Mouse (Mus musculus): ENCODE data around the gene Aldh4a1. TPM values are rescaled to one million over a fixed set of nuclear protein-coding genes. Genes with fewer than 3 reads are reported as not detected.

The Aldh4a1 gene
- polyA plus RNA-seq, 1 experiment from 2014 or later: 31.9 TPM

- Histone ChIP-seq H3K4me3 (ENCODE audit: low read length) (no peak overlapping the region), H3K27me3 (replicated peaks; ENCODE audit: control insufficient read depth, insufficient read depth, low read length) (no peaks in the 10 kb centered on the region), H3K4me1 (ENCODE audit: control insufficient read depth, insufficient read depth, low read depth, low read length) (peaks cover 8% of the 10 kb centered on the region; the same call in 1 of the 2 replicates), H3K9ac (ENCODE audit: low read depth, low read length) (no peak overlapping the region), H3K9me3 (ENCODE audit: control insufficient read depth, low read length) (no peaks in the 10 kb centered on the region), H3K4me2 (ENCODE audit: low read length) (no peak overlapping the region), H3K36me3 (ENCODE audit: control insufficient read depth, insufficient read depth, low read length) (no peaks in the 10 kb centered on the region), H3K27ac (ENCODE audit: low read depth, low read length) (no peak overlapping the region)
- 86% methylated on average over 4 of the region's 4 CpGs for WGBS
- no peak for ATAC-seq
Measured at GRCm38 (mm10) chr4:139587370-139587769, 35.3 kb upstream of the Aldh4a1 start.

- Histone ChIP-seq H3K4me1 (ENCODE audit: control insufficient read depth, insufficient read depth, low read depth, low read length) (peaks cover 8% of the 10 kb centered on the region; the same call in 1 of the 2 replicates), H3K9me3 (ENCODE audit: control insufficient read depth, low read length) (no peaks in the 10 kb centered on the region), H3K27ac (ENCODE audit: low read depth, low read length) (no peak overlapping the region), H3K9ac (ENCODE audit: low read depth, low read length) (no peak overlapping the region), H3K36me3 (ENCODE audit: control insufficient read depth, insufficient read depth, low read length) (no peaks in the 10 kb centered on the region), H3K4me3 (ENCODE audit: low read length) (no peak overlapping the region), H3K27me3 (replicated peaks; ENCODE audit: control insufficient read depth, insufficient read depth, low read length) (no peaks in the 10 kb centered on the region), H3K4me2 (ENCODE audit: low read length) (no peak overlapping the region)
- 88% methylated on average over 4 of the region's 4 CpGs for whole genome bisulfite sequencing
- no peak for ATAC-seq
Measured at GRCm38 (mm10) chr4:139587773-139588172, 34.9 kb upstream of the Aldh4a1 start.

- H3K36me3 ChIP-seq (ENCODE audit: control insufficient read depth, insufficient read depth, low read length): no peaks in the 10 kb centered on the region
- H3K9ac ChIP-seq (ENCODE audit: low read depth, low read length): no peak overlapping the region
- no peak overlapping the region for H3K4me2 ChIP-seq (ENCODE audit: low read length)
- H3K27ac ChIP-seq (ENCODE audit: low read depth, low read length): no peak overlapping the region
- no peaks in the 10 kb centered on the region for H3K27me3 ChIP-seq (replicated peaks; ENCODE audit: control insufficient read depth, insufficient read depth, low read length)
- no peak overlapping the region for H3K4me3 ChIP-seq (ENCODE audit: low read length)
- peaks cover 3% of the 10 kb centered on the region; the same call in 1 of the 2 replicates for H3K4me1 ChIP-seq (ENCODE audit: control insufficient read depth, insufficient read depth, low read depth, low read length)
- ATAC-seq: no peak
- no peaks in the 10 kb centered on the region for H3K9me3 ChIP-seq (ENCODE audit: control insufficient read depth, low read length)
- WGBS: 47% methylated on average over 5 of the region's 5 CpGs
Measured at GRCm38 (mm10) chr4:139589351-139590027, 33.2 kb upstream of the Aldh4a1 start.

GRCm38 (mm10) chr4:139590446-139590845 lies 32.2 kb upstream of the Aldh4a1 start:
- peak; percentile 22; the same call in 1 of the 2 replicates for ATAC-seq
- H3K9me3 ChIP-seq (ENCODE audit: control insufficient read depth, low read length): no peaks in the 10 kb centered on the region
- WGBS: 20% methylated on average over 4 of the region's 4 CpGs
- H3K9ac ChIP-seq (ENCODE audit: low read depth, low read length): no peak overlapping the region
- no peak overlapping the region for H3K4me2 ChIP-seq (ENCODE audit: low read length)
- H3K36me3 ChIP-seq (ENCODE audit: control insufficient read depth, insufficient read depth, low read length): no peaks in the 10 kb centered on the region
- H3K4me3 ChIP-seq (ENCODE audit: low read length): no peak overlapping the region
- H3K27ac ChIP-seq (ENCODE audit: low read depth, low read length): no peak overlapping the region
- H3K27me3 ChIP-seq (replicated peaks; ENCODE audit: control insufficient read depth, insufficient read depth, low read length): no peaks in the 10 kb centered on the region
- H3K4me1 ChIP-seq (ENCODE audit: control insufficient read depth, insufficient read depth, low read depth, low read length): peaks cover 6% of the 10 kb centered on the region

GRCm38 (mm10) chr4:139592895-139593294 lies 29.8 kb upstream of the Aldh4a1 start:
- no peaks in the 10 kb centered on the region for H3K36me3 ChIP-seq (ENCODE audit: control insufficient read depth, insufficient read depth, low read length)
- no peaks in the 10 kb centered on the region for H3K27me3 ChIP-seq (replicated peaks; ENCODE audit: control insufficient read depth, insufficient read depth, low read length)
- H3K4me3 ChIP-seq (ENCODE audit: low read length): no peak overlapping the region
- H3K9ac ChIP-seq (ENCODE audit: low read depth, low read length): no peak overlapping the region
- H3K27ac ChIP-seq (ENCODE audit: low read depth, low read length): no peak overlapping the region
- peaks cover 30% of the 10 kb centered on the region for H3K4me1 ChIP-seq (ENCODE audit: control insufficient read depth, insufficient read depth, low read depth, low read length)
- no peaks in the 10 kb centered on the region for H3K9me3 ChIP-seq (ENCODE audit: control insufficient read depth, low read length)
- WGBS: 65% methylated on average over 7 of the region's 7 CpGs
- no peak overlapping the region for H3K4me2 ChIP-seq (ENCODE audit: low read length)
- ATAC-seq: no peak

GRCm38 (mm10) chr4:139593383-139593782 lies 29.3 kb upstream of the Aldh4a1 start:
- Histone ChIP-seq H3K9ac (ENCODE audit: low read depth, low read length) (no peak overlapping the region), H3K27ac (ENCODE audit: low read depth, low read length) (no peak overlapping the region), H3K27me3 (replicated peaks; ENCODE audit: control insufficient read depth, insufficient read depth, low read length) (no peaks in the 10 kb centered on the region), H3K4me3 (ENCODE audit: low read length) (no peak overlapping the region), H3K4me2 (ENCODE audit: low read length) (no peak overlapping the region), H3K36me3 (ENCODE audit: control insufficient read depth, insufficient read depth, low read length) (no peaks in the 10 kb centered on the region), H3K9me3 (ENCODE audit: control insufficient read depth, low read length) (no peaks in the 10 kb centered on the region), H3K4me1 (ENCODE audit: control insufficient read depth, insufficient read depth, low read depth, low read length) (peaks cover 35% of the 10 kb centered on the region)
- ATAC-seq: no peak
- 71% methylated on average over 6 of the region's 6 CpGs for WGBS

GRCm38 (mm10) chr4:139594062-139594461 lies 28.6 kb upstream of the Aldh4a1 start:
- Histone ChIP-seq H3K27ac (ENCODE audit: low read depth, low read length) (no peak overlapping the region), H3K4me3 (ENCODE audit: low read length) (no peak overlapping the region), H3K4me1 (ENCODE audit: control insufficient read depth, insufficient read depth, low read depth, low read length) (peaks cover 42% of the 10 kb centered on the region), H3K9ac (ENCODE audit: low read depth, low read length) (no peak overlapping the region), H3K36me3 (ENCODE audit: control insufficient read depth, insufficient read depth, low read length) (no peaks in the 10 kb centered on the region), H3K9me3 (ENCODE audit: control insufficient read depth, low read length) (no peaks in the 10 kb centered on the region), H3K27me3 (replicated peaks; ENCODE audit: control insufficient read depth, insufficient read depth, low read length) (no peaks in the 10 kb centered on the region), H3K4me2 (ENCODE audit: low read length) (no peak overlapping the region)
- WGBS: 54% methylated on average over 3 of the region's 3 CpGs
- no peak for ATAC-seq

GRCm38 (mm10) chr4:139596715-139597114 lies 26.0 kb upstream of the Aldh4a1 start:
- no peaks in the 10 kb centered on the region for H3K36me3 ChIP-seq (ENCODE audit: control insufficient read depth, insufficient read depth, low read length)
- peaks cover 48% of the 10 kb centered on the region for H3K4me1 ChIP-seq (ENCODE audit: control insufficient read depth, insufficient read depth, low read depth, low read length)
- H3K27ac ChIP-seq (ENCODE audit: low read depth, low read length): 0 out of 2 replicates have a peak overlapping the region, but pooled peaks have one; percentile 13
- ATAC-seq: 0 out of 2 replicates have a peak, but pooled peaks have one; percentile 25
- H3K9me3 ChIP-seq (ENCODE audit: control insufficient read depth, low read length): no peaks in the 10 kb centered on the region
- H3K27me3 ChIP-seq (replicated peaks; ENCODE audit: control insufficient read depth, insufficient read depth, low read length): no peaks in the 10 kb centered on the region
- no peak overlapping the region for H3K4me3 ChIP-seq (ENCODE audit: low read length)
- H3K9ac ChIP-seq (ENCODE audit: low read depth, low read length): 0 out of 2 replicates have a peak overlapping the region, but pooled peaks have one; percentile 17
- WGBS: 22% methylated on average over 9 of the region's 9 CpGs
- no peak overlapping the region; the same call in 1 of the 2 replicates for H3K4me2 ChIP-seq (ENCODE audit: low read length)

- H3K4me2 ChIP-seq (ENCODE audit: low read length): no peak overlapping the region
- WGBS: 66% methylated on average over 20 of the region's 20 CpGs
- peaks cover 52% of the 10 kb centered on the region for H3K4me1 ChIP-seq (ENCODE audit: control insufficient read depth, insufficient read depth, low read depth, low read length)
- no peaks in the 10 kb centered on the region for H3K9me3 ChIP-seq (ENCODE audit: control insufficient read depth, low read length)
- H3K4me3 ChIP-seq (ENCODE audit: low read length): no peak overlapping the region
- H3K27ac ChIP-seq (ENCODE audit: low read depth, low read length): peak overlapping the region; percentile 53
- H3K36me3 ChIP-seq (ENCODE audit: control insufficient read depth, insufficient read depth, low read length): no peaks in the 10 kb centered on the region
- H3K27me3 ChIP-seq (replicated peaks; ENCODE audit: control insufficient read depth, insufficient read depth, low read length): no peaks in the 10 kb centered on the region
- ATAC-seq: no peak
- H3K9ac ChIP-seq (ENCODE audit: low read depth, low read length): peak overlapping the region; percentile 35
Measured at GRCm38 (mm10) chr4:139597286-139598284, 25.1 kb upstream of the Aldh4a1 start.
